Mouse (Mus musculus): Measurements from ENCODE around the gene Klk4. TPM values are rescaled to one million over a fixed set of nuclear protein-coding genes. Genes with fewer than 3 reads are reported as not detected.
A peak's percentile ranks its signal among the peaks of the same experiment; 100 is the strongest.

Klk4 gene
- polyA plus RNA-seq, 1 experiment from 2014 or later = 0.16 TPM

DNA sequence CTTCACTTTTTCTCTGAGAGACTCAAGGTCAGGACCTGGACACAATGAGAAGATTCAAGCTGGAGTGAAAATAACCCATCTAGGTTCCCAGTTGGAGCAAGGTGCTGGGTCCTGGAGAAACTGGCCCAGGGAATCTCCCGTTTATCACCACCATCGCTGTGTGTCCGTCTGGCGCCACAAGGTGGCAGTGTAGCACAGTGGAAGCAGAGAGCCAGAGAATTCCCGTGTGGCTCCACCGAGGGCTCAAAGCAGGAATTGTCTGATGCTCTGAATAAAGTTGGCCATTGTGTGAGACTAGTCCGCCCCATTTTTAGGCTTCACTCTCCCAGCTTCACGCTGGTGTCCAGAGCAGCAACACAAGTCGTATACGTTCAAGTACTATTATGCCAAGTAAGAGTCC lies 7.7 kb upstream of the Klk4 start:
- 7% methylated on average over 10 of the region's 10 CpGs for WGBS
- Histone ChIP-seq H3K9ac (ENCODE audit: low read length) (no peak overlapping the region), H3K4me2 (ENCODE audit: low read depth, severe bottlenecking) (no peak overlapping the region), H3K27me3 (ENCODE audit: control insufficient read depth, insufficient read depth, low read length) (no peaks in the 10 kb centered on the region), H3K9me3 (ENCODE audit: control insufficient read depth, low read length) (no peaks in the 10 kb centered on the region), H3K4me3 (ENCODE audit: low read depth, low read length) (no peak overlapping the region), H3K36me3 (ENCODE audit: control insufficient read depth, insufficient read depth, low read length) (no peaks in the 10 kb centered on the region), H3K27ac (replicated peaks; ENCODE audit: low read depth, low read length) (no peak overlapping the region), H3K4me1 (ENCODE audit: control insufficient read depth, insufficient read depth, low read length) (peaks cover 4% of the 10 kb centered on the region; the same call in 1 of the 2 replicates)
- no peak; the same call in 1 of the 2 replicates for ATAC-seq (ENCODE audit: insufficient number of reproducible peaks, low FRiP score, low TSS enrichment, low read depth)
- peak; percentile 90 for DNase-seq (ENCODE audit: low spot score)

GRCm38 (mm10) chr7:43873674-43874073 lies 7.3 kb upstream of the Klk4 start:
- Histone ChIP-seq H3K36me3 (ENCODE audit: control insufficient read depth, insufficient read depth, low read length) (no peaks in the 10 kb centered on the region), H3K4me2 (ENCODE audit: low read depth, severe bottlenecking) (no peak overlapping the region), H3K27me3 (ENCODE audit: control insufficient read depth, insufficient read depth, low read length) (no peaks in the 10 kb centered on the region), H3K27ac (replicated peaks; ENCODE audit: low read depth, low read length) (no peak overlapping the region), H3K9me3 (ENCODE audit: control insufficient read depth, low read length) (no peaks in the 10 kb centered on the region), H3K4me1 (ENCODE audit: control insufficient read depth, insufficient read depth, low read length) (peaks cover 4% of the 10 kb centered on the region; the same call in 1 of the 2 replicates), H3K9ac (ENCODE audit: low read length) (no peak overlapping the region), H3K4me3 (ENCODE audit: low read depth, low read length) (no peak overlapping the region)
- ATAC-seq (ENCODE audit: insufficient number of reproducible peaks, low FRiP score, low TSS enrichment, low read depth) (no peak), DNase-seq (ENCODE audit: low spot score) (no peak)
- 68% methylated on average over 3 of the region's 3 CpGs for WGBS

DNA sequence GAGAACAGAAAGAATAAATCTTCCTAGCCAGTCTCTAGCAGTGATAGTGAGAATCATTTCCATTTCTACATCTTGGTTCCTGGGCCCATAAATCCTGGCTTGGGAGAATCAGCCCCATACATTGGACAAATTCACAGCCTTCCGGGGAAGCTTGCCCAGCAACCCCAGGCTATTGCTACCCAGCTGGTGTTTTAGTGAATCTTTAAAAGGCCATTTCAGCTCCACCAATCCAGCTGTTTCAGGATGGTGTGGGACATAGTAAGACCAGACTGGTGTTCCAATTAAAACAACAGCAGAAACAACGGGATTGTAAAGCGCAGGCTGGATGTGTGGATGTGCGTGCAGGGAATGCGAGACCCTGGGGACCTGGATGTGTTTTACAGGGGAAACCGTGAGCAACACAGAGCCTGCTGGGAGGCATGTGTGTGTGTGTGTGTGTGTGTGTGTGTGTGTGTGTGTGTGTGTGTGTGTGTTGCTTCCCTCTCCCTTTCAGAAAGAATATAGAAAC lies 6.0 kb upstream of the Klk4 start:
- Histone ChIP-seq H3K4me1 (ENCODE audit: control insufficient read depth, insufficient read depth, low read length) (peaks cover 4% of the 10 kb centered on the region; the same call in 1 of the 2 replicates), H3K9me3 (ENCODE audit: control insufficient read depth, low read length) (no peaks in the 10 kb centered on the region), H3K27me3 (ENCODE audit: control insufficient read depth, insufficient read depth, low read length) (no peaks in the 10 kb centered on the region), H3K4me3 (ENCODE audit: low read depth, low read length) (no peak overlapping the region), H3K4me2 (ENCODE audit: low read depth, severe bottlenecking) (no peak overlapping the region), H3K9ac (ENCODE audit: low read length) (no peak overlapping the region), H3K36me3 (ENCODE audit: control insufficient read depth, insufficient read depth, low read length) (no peaks in the 10 kb centered on the region), H3K27ac (replicated peaks; ENCODE audit: low read depth, low read length) (no peak overlapping the region)
- WGBS = 39% methylated on average over 6 of the region's 6 CpGs
- DNase-seq (ENCODE audit: low spot score) = peak; percentile 36
- 0 out of 2 replicates have a peak, but pooled peaks have one; percentile 56 for ATAC-seq (ENCODE audit: insufficient number of reproducible peaks, low FRiP score, low TSS enrichment, low read depth)

DNA sequence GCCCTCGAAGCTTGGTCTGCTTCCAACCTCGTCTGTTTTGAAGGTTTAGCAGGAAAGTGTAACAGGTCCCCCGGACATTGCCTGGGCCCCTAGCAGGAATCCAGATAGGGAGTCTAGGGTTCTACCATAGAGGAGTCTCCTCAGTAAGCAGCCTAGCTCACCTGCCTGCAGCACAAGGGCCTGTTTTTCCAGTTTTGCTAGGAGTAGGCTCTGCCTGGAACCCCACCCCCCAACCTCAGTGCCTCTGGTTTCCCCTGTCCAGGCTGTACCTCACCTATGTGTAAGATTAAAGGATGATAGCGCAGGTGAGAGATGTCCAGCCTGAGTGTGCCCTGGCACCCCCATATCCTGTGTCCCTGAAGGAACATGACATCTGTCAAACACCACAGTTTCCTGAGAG lies 4.5 kb upstream of the Klk4 start:
- 79% methylated on average over 4 of the region's 4 CpGs for WGBS
- H3K4me2 ChIP-seq (ENCODE audit: low read depth, severe bottlenecking) = no peak overlapping the region
- H3K4me3 ChIP-seq (ENCODE audit: low read depth, low read length) = no peak overlapping the region
- DNase-seq (ENCODE audit: low spot score) = no peak
- no peak for ATAC-seq (ENCODE audit: insufficient number of reproducible peaks, low FRiP score, low TSS enrichment, low read depth)
- no peaks in the 10 kb centered on the region for H3K9me3 ChIP-seq (ENCODE audit: control insufficient read depth, low read length)
- peaks cover 6% of the 10 kb centered on the region; the same call in 1 of the 2 replicates for H3K4me1 ChIP-seq (ENCODE audit: control insufficient read depth, insufficient read depth, low read length)
- no peaks in the 10 kb centered on the region for H3K36me3 ChIP-seq (ENCODE audit: control insufficient read depth, insufficient read depth, low read length)
- H3K27me3 ChIP-seq (ENCODE audit: control insufficient read depth, insufficient read depth, low read length) = no peaks in the 10 kb centered on the region
- H3K27ac ChIP-seq (replicated peaks; ENCODE audit: low read depth, low read length) = no peak overlapping the region
- H3K9ac ChIP-seq (ENCODE audit: low read length) = no peak overlapping the region

DNA sequence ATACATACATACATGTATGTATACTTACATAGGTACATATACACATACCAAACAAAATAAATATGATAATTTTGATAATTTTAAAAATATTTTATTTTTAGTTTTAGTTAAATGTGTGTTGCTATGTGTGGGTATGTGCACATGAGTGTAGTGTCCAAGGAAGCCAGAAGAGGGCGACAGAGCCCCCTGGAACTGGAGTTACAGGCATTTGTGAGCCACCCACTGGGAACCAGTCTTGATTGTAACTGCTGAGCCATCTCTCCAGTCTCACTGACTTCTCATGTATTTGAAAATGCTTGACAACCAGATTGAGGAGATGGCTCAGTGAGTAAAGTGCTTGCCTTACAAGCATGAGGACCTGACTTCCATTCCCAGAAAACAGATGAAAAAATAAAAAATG lies 2.7 kb upstream of the Klk4 start:
- Histone ChIP-seq H3K9me3 (ENCODE audit: control insufficient read depth, low read length) (no peaks in the 10 kb centered on the region), H3K27me3 (ENCODE audit: control insufficient read depth, insufficient read depth, low read length) (no peaks in the 10 kb centered on the region), H3K27ac (replicated peaks; ENCODE audit: low read depth, low read length) (no peak overlapping the region), H3K9ac (ENCODE audit: low read length) (no peak overlapping the region), H3K36me3 (ENCODE audit: control insufficient read depth, insufficient read depth, low read length) (no peaks in the 10 kb centered on the region), H3K4me2 (ENCODE audit: low read depth, severe bottlenecking) (no peak overlapping the region), H3K4me1 (ENCODE audit: control insufficient read depth, insufficient read depth, low read length) (peaks cover 6% of the 10 kb centered on the region; the same call in 1 of the 2 replicates), H3K4me3 (ENCODE audit: low read depth, low read length) (no peak overlapping the region)
- ATAC-seq (ENCODE audit: insufficient number of reproducible peaks, low FRiP score, low TSS enrichment, low read depth) (no peak), DNase-seq (ENCODE audit: low spot score) (no peak)
- WGBS = 62% methylated on average over 1 of the region's 1 CpGs

DNA sequence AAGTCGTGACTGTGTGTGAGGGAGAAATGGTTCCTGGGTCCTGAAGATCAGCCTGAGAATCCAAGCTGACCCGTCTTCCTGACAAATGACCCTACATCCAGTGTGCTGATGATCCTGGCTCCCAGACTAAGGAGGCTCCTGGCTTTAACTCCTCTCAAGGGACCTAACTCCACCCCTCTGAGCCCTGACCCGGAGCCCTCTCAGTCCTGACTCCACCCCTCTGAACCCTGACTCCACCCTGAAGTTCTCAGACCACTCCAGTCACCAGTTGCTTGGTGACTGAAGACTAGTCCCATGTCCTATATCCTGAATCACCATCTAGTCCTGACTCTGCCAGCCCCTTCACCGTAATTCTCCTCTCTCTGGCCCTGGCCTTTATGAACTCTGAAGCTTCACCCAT lies 1.4 kb downstream of the Klk4 start:
- H3K36me3 ChIP-seq (ENCODE audit: control insufficient read depth, insufficient read depth, low read length) = no peaks in the 10 kb centered on the region
- H3K27ac ChIP-seq (replicated peaks; ENCODE audit: low read depth, low read length) = no peak overlapping the region
- no peaks in the 10 kb centered on the region for H3K9me3 ChIP-seq (ENCODE audit: control insufficient read depth, low read length)
- no peaks in the 10 kb centered on the region for H3K27me3 ChIP-seq (ENCODE audit: control insufficient read depth, insufficient read depth, low read length)
- H3K4me2 ChIP-seq (ENCODE audit: low read depth, severe bottlenecking) = no peak overlapping the region
- 17% methylated on average over 4 of the region's 4 CpGs for WGBS
- ATAC-seq (ENCODE audit: insufficient number of reproducible peaks, low FRiP score, low TSS enrichment, low read depth) (no peak), DNase-seq (ENCODE audit: low spot score) (no peak)
- peaks cover 5% of the 10 kb centered on the region; the same call in 1 of the 2 replicates for H3K4me1 ChIP-seq (ENCODE audit: control insufficient read depth, insufficient read depth, low read length)
- no peak overlapping the region for H3K4me3 ChIP-seq (ENCODE audit: low read depth, low read length)
- no peak overlapping the region for H3K9ac ChIP-seq (ENCODE audit: low read length)

DNA sequence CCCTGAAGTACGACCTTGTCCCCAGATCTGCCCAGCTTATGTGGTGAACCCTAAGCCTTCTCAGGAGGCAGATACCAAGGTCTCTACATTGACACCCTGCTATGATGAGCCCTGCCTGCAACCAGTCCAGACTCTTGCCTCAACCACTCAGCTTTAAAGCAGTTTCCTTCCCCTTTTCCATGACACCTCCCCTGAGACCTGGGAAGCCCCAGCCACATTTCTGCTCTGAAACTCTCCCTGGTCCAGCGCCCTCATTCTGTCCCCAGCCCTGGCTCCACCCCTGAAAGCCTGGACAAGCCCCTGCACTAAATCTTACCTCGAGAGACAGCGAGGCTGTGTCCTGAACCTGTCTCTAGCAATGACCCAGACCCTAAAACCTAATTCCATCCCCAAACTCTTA lies 1.9 kb downstream of the Klk4 start:
- Histone ChIP-seq H3K27me3 (ENCODE audit: control insufficient read depth, insufficient read depth, low read length) (no peaks in the 10 kb centered on the region), H3K4me2 (ENCODE audit: low read depth, severe bottlenecking) (no peak overlapping the region; the same call in 1 of the 2 replicates), H3K4me3 (ENCODE audit: low read depth, low read length) (no peak overlapping the region), H3K36me3 (ENCODE audit: control insufficient read depth, insufficient read depth, low read length) (no peaks in the 10 kb centered on the region), H3K9me3 (ENCODE audit: control insufficient read depth, low read length) (no peaks in the 10 kb centered on the region), H3K9ac (ENCODE audit: low read length) (no peak overlapping the region), H3K27ac (replicated peaks; ENCODE audit: low read depth, low read length) (no peak overlapping the region), H3K4me1 (ENCODE audit: control insufficient read depth, insufficient read depth, low read length) (peaks cover 5% of the 10 kb centered on the region; the same call in 1 of the 2 replicates)
- no peak for DNase-seq (ENCODE audit: low spot score)
- no peak for ATAC-seq (ENCODE audit: insufficient number of reproducible peaks, low FRiP score, low TSS enrichment, low read depth)
- 23% methylated on average over 4 of the region's 4 CpGs for WGBS

DNA sequence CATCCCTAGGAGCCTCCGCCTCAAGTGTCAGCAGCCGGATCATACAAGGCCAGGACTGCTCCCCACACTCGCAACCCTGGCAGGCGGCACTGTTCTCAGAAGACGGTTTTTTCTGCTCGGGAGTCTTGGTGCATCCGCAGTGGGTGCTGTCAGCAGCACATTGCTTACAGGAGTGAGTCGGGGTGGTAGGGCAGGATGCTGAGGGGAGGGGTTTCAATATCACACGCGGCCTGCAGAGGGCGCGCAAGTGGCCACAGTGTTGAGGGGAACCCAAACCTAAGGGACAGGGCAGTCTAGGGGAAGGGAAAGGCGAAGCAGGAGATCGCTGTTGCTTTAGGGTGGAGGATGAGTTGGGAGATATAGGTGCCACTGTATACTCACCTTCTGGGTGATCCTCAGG lies 2.6 kb downstream of the Klk4 start:
- H3K27ac ChIP-seq (replicated peaks; ENCODE audit: low read depth, low read length) = no peak overlapping the region
- no peaks in the 10 kb centered on the region for H3K27me3 ChIP-seq (ENCODE audit: control insufficient read depth, insufficient read depth, low read length)
- H3K9me3 ChIP-seq (ENCODE audit: control insufficient read depth, low read length) = no peaks in the 10 kb centered on the region
- no peaks in the 10 kb centered on the region for H3K36me3 ChIP-seq (ENCODE audit: control insufficient read depth, insufficient read depth, low read length)
- ATAC-seq (ENCODE audit: insufficient number of reproducible peaks, low FRiP score, low TSS enrichment, low read depth) = 0 out of 2 replicates have a peak, but pooled peaks have one; percentile 18
- peak overlapping the region; percentile 24; the same call in 1 of the 2 replicates for H3K4me2 ChIP-seq (ENCODE audit: low read depth, severe bottlenecking)
- no peak overlapping the region for H3K4me3 ChIP-seq (ENCODE audit: low read depth, low read length)
- H3K9ac ChIP-seq (ENCODE audit: low read length) = no peak overlapping the region
- 13% methylated on average over 14 of the region's 14 CpGs for WGBS
- peak; percentile 77 for DNase-seq (ENCODE audit: low spot score)
- peaks cover 5% of the 10 kb centered on the region; the same call in 1 of the 2 replicates for H3K4me1 ChIP-seq (ENCODE audit: control insufficient read depth, insufficient read depth, low read length)

DNA sequence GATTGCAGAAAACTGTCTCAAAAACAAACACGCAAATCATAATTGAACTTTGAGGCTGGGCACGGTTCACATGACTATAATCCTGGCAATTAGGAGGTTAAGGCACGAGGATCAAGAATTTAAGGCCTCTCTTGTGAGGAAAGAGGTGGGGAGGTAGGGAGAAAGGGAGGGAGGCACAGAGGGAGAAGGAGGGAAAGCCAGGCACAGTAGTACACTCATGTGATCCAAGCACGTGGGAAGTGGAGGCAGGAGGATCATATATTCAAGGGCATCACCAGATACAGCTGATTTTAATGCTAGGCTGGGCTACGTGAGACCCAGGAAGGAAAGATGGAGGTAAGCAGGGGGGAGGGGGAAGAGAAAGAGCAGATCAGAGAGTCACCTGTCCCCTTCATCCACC lies 10.4 kb downstream of the Klk4 start:
- Histone ChIP-seq H3K4me3 (ENCODE audit: low read depth, low read length) (no peak overlapping the region), H3K27me3 (ENCODE audit: control insufficient read depth, insufficient read depth, low read length) (no peaks in the 10 kb centered on the region), H3K4me1 (ENCODE audit: control insufficient read depth, insufficient read depth, low read length) (no peaks in the 10 kb centered on the region), H3K9ac (ENCODE audit: low read length) (no peak overlapping the region), H3K4me2 (ENCODE audit: low read depth, severe bottlenecking) (no peak overlapping the region), H3K27ac (replicated peaks; ENCODE audit: low read depth, low read length) (no peak overlapping the region), H3K36me3 (ENCODE audit: control insufficient read depth, insufficient read depth, low read length) (no peaks in the 10 kb centered on the region), H3K9me3 (ENCODE audit: control insufficient read depth, low read length) (no peaks in the 10 kb centered on the region)
- no peak for ATAC-seq (ENCODE audit: insufficient number of reproducible peaks, low FRiP score, low TSS enrichment, low read depth)
- no peak for DNase-seq (ENCODE audit: low spot score)
- 64% methylated on average over 5 of the region's 5 CpGs for WGBS
